Mouse (Mus musculus) liver, embryonic 14.5 days (tissue): ENCODE results near the gene Omp. TPM values are rescaled to one million over a fixed set of nuclear protein-coding genes. Genes with fewer than 3 reads are reported as not detected.
A peak's percentile ranks its signal among the peaks of the same experiment; 100 is the strongest.

ENCODE experiments used
- ATAC-seq: fragments of 200-750 bp; cut with Nextera tagmentation; 2 replicates; pipeline ENCODE4 v1.8.0; 2017; ENCODE audit warnings: moderate number of reproducible peaks, mild to moderate bottlenecking, moderate library complexity; ENCODE audit not compliant: insufficient read depth
- DNase-seq, 3 experiments: peaks; one replicate each; pipeline ENCODE4 v3.0.0-alpha.2; 2012 to 2013; ENCODE audit warnings: low read depth in 3 of 3, low spot score in 3 of 3
- H3K27ac ChIP-seq: fragments of 300-500 bp; sonication (generic); 2 replicates; pipeline ENCODE4 v1.5.1; 2014; ENCODE audit warnings: moderate library complexity, mild to moderate bottlenecking, control low read depth, inconsistent platforms
- H3K27me3 ChIP-seq: fragments of 300-500 bp; sonication (generic); 2 replicates; pipeline ENCODE4 v1.6.1; 2014; ENCODE audit warnings: mild to moderate bottlenecking, low read length, moderate library complexity; ENCODE audit not compliant: control insufficient read depth, insufficient read depth
- H3K36me3 ChIP-seq: fragments of 300-500 bp; sonication (generic); replicated peaks from 2 replicates; pipeline ENCODE4 v1.6.1; 2014; ENCODE audit warnings: low read depth; ENCODE audit not compliant: control insufficient read depth, insufficient read depth
- H3K4me1 ChIP-seq, 2 experiments: fragments of 200-500 bp in 1 of 2; fragments of 300-500 bp in 1 of 2; sonication (generic) in 1 of 2; replicated peaks; 2 replicates each; pipeline ENCODE4 v1.6.1; 2012 to 2014; ENCODE audit warnings: antibody characterized with exemption in 1 of 2, inconsistent platforms in 1 of 2, low read length in 1 of 2; ENCODE audit not compliant: control insufficient read depth in 2 of 2, insufficient read depth in 2 of 2
- H3K4me2 ChIP-seq: fragments of 300-500 bp; sonication (generic); 2 replicates; pipeline ENCODE4 v1.6.1; 2014; ENCODE audit warnings: low read depth, mild to moderate bottlenecking, control low read depth, moderate library complexity
- H3K4me3 ChIP-seq, 2 experiments: fragments of 200-500 bp in 1 of 2; fragments of 300-500 bp in 1 of 2; sonication (generic) in 1 of 2; 2 replicates each; pipeline ENCODE4 v1.5.1; 2012 to 2014; ENCODE audit warnings: low read depth in 2 of 2, low read length in 2 of 2, mild to moderate bottlenecking in 2 of 2, control low read depth in 1 of 2, inconsistent platforms in 1 of 2, moderate library complexity in 1 of 2; ENCODE audit not compliant: insufficient read depth in 1 of 2
- H3K9ac ChIP-seq: fragments of 300-500 bp; sonication (generic); replicated peaks from 2 replicates; pipeline ENCODE4 v1.6.1; 2014; ENCODE audit warnings: mild to moderate bottlenecking, control low read depth, moderate library complexity
- H3K9me3 ChIP-seq: fragments of 300-500 bp; sonication (generic); 2 replicates; pipeline ENCODE4 v1.6.1; 2016; ENCODE audit warnings: low read length, mixed read lengths; ENCODE audit not compliant: control insufficient read depth
- CTCF ChIP-seq: IDR thresholded peaks from 2 replicates; pipeline ENCODE4 v1.5.1; 2016; ENCODE audit warnings: antibody characterized with exemption, low read depth, control low read depth
- EP300 ChIP-seq: IDR thresholded peaks from 2 replicates; pipeline ENCODE4 v1.6.1; 2016; ENCODE audit warnings: antibody characterized with exemption, low read depth
- WGBS: fragments of 180-500 bp; shearing (Covaris S2); extraction: QIAGEN DNeasy Blood & Tissue Kit; methylation state at CpG from one replicate; pipeline ENCODE4 v1.1.7; 2014; ENCODE audit not compliant: insufficient replicate concordance; 5-methylcytosine and 5-hydroxymethylcytosine counted together
- polyA plus RNA-seq, 2 experiments: library from polyadenylated mRNA; depleted of rRNA in 1 of 2; stranded (reverse) in 1 of 2; unstranded in 1 of 2; fragments of >200 nt; fragmentation: Nextera tagmentation in 1 of 2; extraction: Ambion mirVana in 1 of 2; gene quantifications; 2 replicates each; pipeline versions ENCODE4 v1.2.1 to v1.2.3; 2012 to 2014

The Omp gene
- polyA plus RNA-seq, 2 experiments, result 0.44 to 0.61 TPM

DNA sequence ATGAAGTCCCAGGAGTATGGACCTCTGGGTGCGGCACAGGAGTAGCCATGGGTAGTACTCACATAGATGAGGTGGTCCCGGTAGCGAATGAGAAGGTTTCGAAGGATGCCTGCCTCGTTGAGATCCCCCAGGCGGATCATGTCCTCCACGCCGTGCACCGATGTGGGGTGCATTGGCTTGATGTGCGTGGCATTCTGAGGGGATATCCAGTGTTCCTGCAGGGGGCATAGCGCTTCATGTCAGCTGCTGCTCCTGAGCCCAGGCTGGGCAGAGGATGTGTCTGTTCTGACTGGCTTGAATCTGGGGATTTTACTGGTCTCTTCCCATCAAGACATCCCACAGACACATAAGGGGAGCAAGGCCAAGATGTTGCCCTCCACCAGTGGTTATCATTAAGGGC is 42.8 kb downstream of the Omp start:
- DNase-seq, result no peak
- ATAC-seq, result no peak
- H3K27ac ChIP-seq, result no peak overlapping the region
- no peaks in the 10 kb centered on the region for H3K9me3 ChIP-seq
- H3K4me3 ChIP-seq, result no peak overlapping the region; a peak in 1 of 4 replicates
- H3K4me2 ChIP-seq, result peak overlapping the region; percentile 62
- H3K36me3 ChIP-seq, result no peaks in the 10 kb centered on the region
- peak; percentile 14; the same call in 1 of the 2 replicates for TF ChIP-seq CTCF
- no peak for TF ChIP-seq EP300
- peaks cover 0 to 10% of the 10 kb centered on the region in 2 experiments; a peak in 2 of 4 replicates for H3K4me1 ChIP-seq
- no peaks in the 10 kb centered on the region for H3K27me3 ChIP-seq
- no peak overlapping the region for H3K9ac ChIP-seq
- WGBS, result 87% methylated on average over 11 of the region's 11 CpGs

DNA sequence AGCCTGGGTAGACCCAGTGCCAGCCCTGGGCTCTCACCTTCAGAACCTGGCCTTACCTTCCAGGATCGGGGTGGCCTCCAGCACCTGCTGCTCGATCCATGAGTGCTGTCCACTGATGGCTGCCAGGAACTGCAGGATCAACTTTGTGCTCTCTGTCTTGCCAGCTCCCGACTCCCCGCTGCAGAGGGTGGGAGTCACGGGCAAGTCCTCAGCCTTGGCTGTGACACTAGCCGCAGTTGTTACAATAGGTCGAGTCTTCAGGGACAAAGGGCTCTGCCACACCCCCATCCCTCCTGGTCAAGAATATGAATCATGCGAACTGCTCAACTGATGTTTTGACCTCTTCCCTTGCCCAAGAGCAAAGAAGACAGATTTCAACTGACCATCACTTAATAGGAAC is 47.7 kb downstream of the Omp start:
- TF ChIP-seq EP300 (no peak), CTCF (no peak)
- H3K4me2 ChIP-seq, result no peak overlapping the region
- H3K27me3 ChIP-seq, result no peaks in the 10 kb centered on the region
- 79% methylated on average over 8 of the region's 8 CpGs for WGBS
- H3K36me3 ChIP-seq, result no peaks in the 10 kb centered on the region
- ATAC-seq (no peak), DNase-seq (no peak)
- H3K27ac ChIP-seq, result no peak overlapping the region
- no peak overlapping the region for H3K9ac ChIP-seq
- H3K4me3 ChIP-seq, result no peak overlapping the region
- H3K9me3 ChIP-seq, result no peaks in the 10 kb centered on the region
- no peaks in the 10 kb centered on the region for H3K4me1 ChIP-seq

DNA sequence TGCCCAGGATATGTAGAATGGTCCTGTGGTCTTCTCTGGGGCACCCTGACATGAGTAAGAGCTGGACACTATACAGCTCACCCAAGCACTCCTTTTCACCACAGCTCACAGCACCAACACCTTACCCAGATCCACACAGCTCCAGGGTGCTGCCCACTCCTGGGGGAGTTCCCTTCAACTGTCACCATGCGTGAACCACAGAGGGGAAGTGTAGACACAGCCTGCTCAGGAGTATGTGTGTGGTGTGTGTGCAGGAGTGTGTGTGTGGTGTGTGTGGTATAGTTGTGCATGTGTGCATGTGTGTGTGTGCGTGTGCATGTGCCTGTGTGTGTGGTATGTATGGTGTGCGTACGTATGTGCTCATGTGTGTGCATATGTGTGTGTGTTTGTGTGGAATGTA is 49.5 kb downstream of the Omp start:
- no peak for DNase-seq
- TF ChIP-seq EP300, result no peak
- TF ChIP-seq CTCF, result no peak
- H3K4me1 ChIP-seq, result no peaks in the 10 kb centered on the region
- no peak overlapping the region for H3K4me3 ChIP-seq
- H3K27ac ChIP-seq, result no peak overlapping the region
- H3K27me3 ChIP-seq, result no peaks in the 10 kb centered on the region
- no peak for ATAC-seq
- no peak overlapping the region for H3K9ac ChIP-seq
- H3K4me2 ChIP-seq, result no peak overlapping the region
- WGBS, result 77% methylated on average over 4 of the region's 4 CpGs
- H3K36me3 ChIP-seq, result no peaks in the 10 kb centered on the region
- H3K9me3 ChIP-seq, result no peaks in the 10 kb centered on the region

Other genes with a start within 250 kb of the Omp start
- gene Gdpd4, start 225.5 kb downstream of the Omp start, polyA plus RNA-seq (2012; rRNA removed), result not detected in 2 replicates
- not detected in 2 replicates for gene Gdpd4, start 225.5 kb downstream of the Omp start, polyA plus RNA-seq (2014; fragmentation: Nextera tagmentation; extraction: Ambion mirVana)
- gene Myo7a, start 26.0 kb downstream of the Omp start, polyA plus RNA-seq (2012; rRNA removed), result 10.3 and 10.4 TPM in 2 replicates
- 6.6 and 7.3 TPM in 2 replicates for gene Myo7a, start 26.0 kb downstream of the Omp start, polyA plus RNA-seq (2014; fragmentation: Nextera tagmentation; extraction: Ambion mirVana)
- 13.1 and 13.2 TPM in 2 replicates for gene Capn5, start 32.8 kb upstream of the Omp start, polyA plus RNA-seq (2012; rRNA removed)
- gene Capn5, start 32.8 kb upstream of the Omp start, polyA plus RNA-seq (2014; fragmentation: Nextera tagmentation; extraction: Ambion mirVana), result 8.9 and 9.8 TPM in 2 replicates
- 0.03 and 0.08 TPM in 2 replicates for gene B3gnt6, start 54.0 kb upstream of the Omp start, polyA plus RNA-seq (2012; rRNA removed)
- 0.05 TPM in 1 of 2 replicates, not detected in the other for gene B3gnt6, start 54.0 kb upstream of the Omp start, polyA plus RNA-seq (2014; fragmentation: Nextera tagmentation; extraction: Ambion mirVana)
- 7.5 and 13.8 TPM in 2 replicates for gene Acer3, start 175.7 kb upstream of the Omp start, polyA plus RNA-seq (2012; rRNA removed)
- gene Acer3, start 175.7 kb upstream of the Omp start, polyA plus RNA-seq (2014; fragmentation: Nextera tagmentation; extraction: Ambion mirVana), result 24.0 and 26.5 TPM in 2 replicates
- 1.9 and 2.1 TPM in 2 replicates for gene Tsku, start 215.8 kb upstream of the Omp start, polyA plus RNA-seq (2012; rRNA removed)
- gene Tsku, start 215.8 kb upstream of the Omp start, polyA plus RNA-seq (2014; fragmentation: Nextera tagmentation; extraction: Ambion mirVana), result 1.7 and 1.9 TPM in 2 replicates